Mouse (Mus musculus) kidney, embryonic 14.5 days (tissue): ENCODE measurements around the gene Wwox. TPM values are rescaled to one million over a fixed set of nuclear protein-coding genes. Genes with fewer than 3 reads are reported as not detected.

Experiments used
- ATAC-seq: fragments of 200-750 bp; cut with Nextera tagmentation; 2 replicates; pipeline ENCODE4 v1.8.0; 2017; ENCODE audit warnings: moderate number of reproducible peaks, mild to moderate bottlenecking, moderate TSS enrichment, moderate library complexity; ENCODE audit not compliant: low FRiP score, low TSS enrichment
- H3K27ac ChIP-seq: fragments of 300-500 bp; sonication (generic); 2 replicates; pipeline ENCODE4 v1.5.1; 2014; ENCODE audit warnings: low read depth, mild to moderate bottlenecking, low read length, moderate library complexity, mixed read lengths
- H3K27me3 ChIP-seq: fragments of 300-500 bp; sonication (generic); 2 replicates; pipeline ENCODE4 v1.6.1; 2014; ENCODE audit warnings: mild to moderate bottlenecking, low read length; ENCODE audit not compliant: control insufficient read depth, insufficient read depth
- H3K36me3 ChIP-seq: fragments of 300-500 bp; sonication (generic); 2 replicates; pipeline ENCODE4 v1.6.1; 2014; ENCODE audit warnings: low read length, mixed read lengths; ENCODE audit not compliant: control insufficient read depth, insufficient read depth
- H3K4me1 ChIP-seq: fragments of 300-500 bp; sonication (generic); 2 replicates; pipeline ENCODE4 v1.6.1; 2014; ENCODE audit warnings: low read length, mixed read lengths; ENCODE audit not compliant: control insufficient read depth, insufficient read depth
- H3K4me2 ChIP-seq: fragments of 300-500 bp; sonication (generic); replicated peaks from 2 replicates; pipeline ENCODE4 v1.6.1; 2014; ENCODE audit warnings: low read depth, mild to moderate bottlenecking, low read length
- H3K4me3 ChIP-seq: fragments of 300-500 bp; sonication (generic); 2 replicates; pipeline ENCODE4 v1.5.1; 2014; ENCODE audit warnings: mild to moderate bottlenecking, low read length
- H3K9ac ChIP-seq: fragments of 300-500 bp; sonication (generic); 2 replicates; pipeline ENCODE4 v1.6.1; 2014; ENCODE audit warnings: low read depth, mild to moderate bottlenecking, low read length, moderate library complexity
- H3K9me3 ChIP-seq: fragments of 300-500 bp; sonication (generic); 2 replicates; pipeline ENCODE4 v1.6.1; 2016; ENCODE audit warnings: low read length; ENCODE audit not compliant: control insufficient read depth
- WGBS: fragments of 180-500 bp; shearing (Covaris S2); extraction: QIAGEN DNeasy Blood & Tissue Kit; methylation state at CpG from one replicate; pipeline ENCODE4 v1.1.7; 2014; 5-methylcytosine and 5-hydroxymethylcytosine counted together
- polyA plus RNA-seq: library from polyadenylated mRNA; unstranded; fragments of >200 nt; fragmentation: Nextera tagmentation; extraction: Ambion mirVana; gene quantifications from 2 replicates; pipeline ENCODE4 v1.2.1, GENCODE M21; 2014

The Wwox gene
- polyA plus RNA-seq, result 12.9 and 17.0 TPM in 2 replicates

DNA sequence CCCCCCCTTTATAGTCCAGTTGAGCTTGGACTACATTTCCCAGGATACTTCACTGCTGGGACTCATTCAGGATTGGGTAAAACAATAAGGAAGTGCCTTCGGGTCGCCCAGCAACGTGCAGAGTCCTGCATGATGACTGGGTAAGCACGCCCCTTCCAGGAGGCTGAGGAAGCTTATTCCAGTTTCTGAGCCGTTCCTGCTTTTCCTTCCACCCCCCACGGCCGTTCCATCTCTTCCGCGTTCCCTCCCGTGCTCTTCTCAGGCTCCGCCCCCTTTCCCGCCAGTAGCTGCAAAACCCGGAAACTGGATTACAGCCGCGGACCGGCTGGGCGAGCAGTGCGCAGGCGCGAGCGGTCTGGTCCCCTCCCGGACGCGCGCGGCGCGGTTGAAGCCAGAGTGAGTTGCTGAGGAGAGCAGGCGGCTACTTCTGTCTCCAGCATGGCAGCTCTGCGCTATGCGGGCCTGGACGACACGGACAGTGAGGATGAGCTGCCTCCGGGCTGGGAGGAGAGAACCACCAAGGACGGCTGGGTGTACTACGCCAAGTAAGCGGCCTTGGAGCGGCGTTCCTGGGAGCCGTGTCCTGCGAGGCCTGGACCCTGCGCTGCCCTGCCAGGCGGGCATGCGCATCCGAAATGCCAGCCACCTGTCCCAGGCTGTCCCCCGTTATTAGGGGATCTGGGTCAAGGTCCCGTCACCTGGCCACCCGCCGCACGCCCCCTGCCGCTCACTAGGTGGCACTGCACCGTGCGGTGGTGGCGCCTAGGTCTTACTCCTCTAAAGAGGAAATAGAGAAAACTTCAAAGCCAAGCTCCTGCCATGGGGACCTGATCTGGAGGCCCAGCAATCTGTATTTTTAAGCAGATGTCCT, at the start of gene Wwox:
Gene Wwox, plus strand, starts transcription at position 322 of the 871 bp plus-strand sequence.
- Histone ChIP-seq H3K9me3 (no peaks in the 10 kb centered on the region), H3K4me1 (no peaks in the 10 kb centered on the region), H3K4me2 (peak within 1 kb of the TSS; percentile 82), H3K9ac (peak within 1 kb of the TSS; percentile 70), H3K36me3 (no peaks in the 10 kb centered on the region), H3K27me3 (no peaks in the 10 kb centered on the region), H3K27ac (peak within 1 kb of the TSS; percentile 52), H3K4me3 (peak within 1 kb of the TSS; percentile 70)
- ATAC-seq, result peak; percentile 97
- under 1% methylated on average over 54 of the region's 54 CpGs for WGBS

DNA sequence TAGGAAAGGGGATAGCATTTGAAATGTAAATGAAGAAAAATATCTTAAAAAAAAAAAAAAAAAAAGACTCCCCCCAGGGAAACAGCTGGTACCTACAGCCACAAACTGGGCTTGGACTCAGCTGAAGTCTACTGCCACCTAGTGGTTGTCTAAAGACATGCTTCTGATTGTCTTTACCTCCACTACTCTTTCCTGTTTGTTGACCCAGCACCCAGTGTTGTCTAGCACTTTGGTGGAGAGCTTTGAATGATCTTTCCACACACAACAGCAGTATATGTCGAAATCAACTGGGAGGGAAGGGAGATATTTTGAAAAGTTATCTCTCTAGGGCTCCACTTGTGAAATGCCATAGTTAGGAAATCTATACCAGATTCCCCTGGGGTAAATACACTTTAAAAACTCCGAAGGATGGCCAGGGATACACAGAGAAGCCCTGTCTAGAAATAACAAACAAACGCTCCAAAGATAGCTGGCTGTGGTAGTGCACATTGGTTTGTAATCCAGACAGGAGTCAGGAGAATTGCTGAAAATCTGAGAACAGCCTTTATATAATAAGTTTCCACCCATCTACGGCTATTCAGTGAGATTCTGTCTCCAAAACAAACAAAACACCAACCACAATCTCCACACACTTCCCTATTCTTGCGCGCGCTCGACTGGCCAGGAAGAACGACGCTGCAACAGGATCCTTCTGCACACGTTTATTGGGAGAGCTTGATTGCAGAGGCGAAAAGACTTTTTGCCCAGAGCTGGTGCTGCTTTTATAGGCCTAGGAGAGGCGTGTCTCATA, 48.8 kb upstream of the Wwox start:
- no peaks in the 10 kb centered on the region for H3K27me3 ChIP-seq
- no peaks in the 10 kb centered on the region for H3K36me3 ChIP-seq
- H3K4me3 ChIP-seq, result no peak overlapping the region
- no peak overlapping the region for H3K4me2 ChIP-seq
- no peak for ATAC-seq
- H3K4me1 ChIP-seq, result no peaks in the 10 kb centered on the region
- no peak overlapping the region for H3K9ac ChIP-seq
- no peak overlapping the region for H3K27ac ChIP-seq
- no peaks in the 10 kb centered on the region for H3K9me3 ChIP-seq
- 76% methylated on average over 11 of the region's 13 CpGs for WGBS

- H3K9ac ChIP-seq, result no peak overlapping the region
- ATAC-seq, result no peak
- H3K27me3 ChIP-seq, result no peaks in the 10 kb centered on the region
- H3K4me2 ChIP-seq, result no peak overlapping the region
- H3K4me1 ChIP-seq, result no peaks in the 10 kb centered on the region
- H3K9me3 ChIP-seq, result no peaks in the 10 kb centered on the region
- no peak overlapping the region for H3K4me3 ChIP-seq
- no peak overlapping the region for H3K27ac ChIP-seq
- 94% methylated on average over 5 of the region's 5 CpGs for WGBS
- H3K36me3 ChIP-seq, result no peaks in the 10 kb centered on the region
These were observed 41.1 kb upstream of the Wwox start for GRCm38 (mm10) chr8:114398326-114398725.

- H3K4me2 ChIP-seq, result no peak overlapping the region
- no peaks in the 10 kb centered on the region for H3K4me1 ChIP-seq
- H3K27me3 ChIP-seq, result no peaks in the 10 kb centered on the region
- H3K4me3 ChIP-seq, result no peak overlapping the region
- H3K9ac ChIP-seq, result no peak overlapping the region
- no peaks in the 10 kb centered on the region for H3K9me3 ChIP-seq
- no peak overlapping the region for H3K27ac ChIP-seq
- WGBS, result 90% methylated on average over 5 of the region's 5 CpGs
- H3K36me3 ChIP-seq, result no peaks in the 10 kb centered on the region
- no peak for ATAC-seq
These were observed 40.2 kb upstream of the Wwox start for GRCm38 (mm10) chr8:114399273-114399672.

DNA sequence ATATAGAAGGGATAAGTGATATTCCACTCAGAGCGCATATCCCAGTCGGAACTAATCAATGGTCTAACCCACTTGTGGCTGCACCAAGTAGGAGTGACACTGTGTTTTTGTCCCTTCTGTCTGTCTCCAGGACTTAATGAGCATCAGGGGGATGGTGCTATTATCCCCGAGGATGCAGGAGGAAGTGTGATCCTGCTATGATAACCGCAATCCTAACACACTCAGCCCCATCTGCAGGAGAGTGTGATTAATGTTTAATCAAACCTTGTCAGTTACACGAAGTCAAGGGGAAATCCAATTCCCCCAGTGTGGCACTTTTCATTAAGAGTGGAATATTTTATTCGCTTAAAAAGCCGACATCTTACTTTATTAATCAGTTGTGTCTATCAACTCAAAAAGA, 37.8 kb upstream of the Wwox start:
- WGBS, result 64% methylated on average over 7 of the region's 7 CpGs
- ATAC-seq, result no peak
- Histone ChIP-seq H3K27me3 (no peaks in the 10 kb centered on the region), H3K9ac (no peak overlapping the region), H3K4me2 (no peak overlapping the region), H3K27ac (no peak overlapping the region), H3K4me3 (no peak overlapping the region), H3K36me3 (no peaks in the 10 kb centered on the region), H3K9me3 (no peaks in the 10 kb centered on the region), H3K4me1 (no peaks in the 10 kb centered on the region)

GRCm38 (mm10) chr8:114411421-114411820, 28.0 kb upstream of the Wwox start:
- ATAC-seq, result no peak
- Histone ChIP-seq H3K27me3 (no peaks in the 10 kb centered on the region), H3K4me1 (no peaks in the 10 kb centered on the region), H3K27ac (no peak overlapping the region), H3K9ac (no peak overlapping the region), H3K4me2 (no peak overlapping the region), H3K9me3 (no peaks in the 10 kb centered on the region), H3K4me3 (no peak overlapping the region), H3K36me3 (no peaks in the 10 kb centered on the region)
- WGBS, result 70% methylated on average over 3 of the region's 3 CpGs

GRCm38 (mm10) chr8:114417786-114418185, 21.7 kb upstream of the Wwox start, which contains the start of gene Clec3a:
Gene Clec3a (plus strand): TSS chr8:114418086.
- H3K4me1 ChIP-seq, result no peaks in the 10 kb centered on the region
- no peaks in the 10 kb centered on the region for H3K9me3 ChIP-seq
- H3K27ac ChIP-seq, result no peak within 1 kb of the TSS
- H3K4me2 ChIP-seq, result no peak within 1 kb of the TSS
- H3K4me3 ChIP-seq, result no peak within 1 kb of the TSS
- H3K36me3 ChIP-seq, result no peaks in the 10 kb centered on the region
- no peak within 1 kb of the TSS for H3K9ac ChIP-seq
- no peaks in the 10 kb centered on the region for H3K27me3 ChIP-seq
- ATAC-seq, result no peak
- WGBS, result 74% methylated on average over 8 of the region's 8 CpGs

DNA sequence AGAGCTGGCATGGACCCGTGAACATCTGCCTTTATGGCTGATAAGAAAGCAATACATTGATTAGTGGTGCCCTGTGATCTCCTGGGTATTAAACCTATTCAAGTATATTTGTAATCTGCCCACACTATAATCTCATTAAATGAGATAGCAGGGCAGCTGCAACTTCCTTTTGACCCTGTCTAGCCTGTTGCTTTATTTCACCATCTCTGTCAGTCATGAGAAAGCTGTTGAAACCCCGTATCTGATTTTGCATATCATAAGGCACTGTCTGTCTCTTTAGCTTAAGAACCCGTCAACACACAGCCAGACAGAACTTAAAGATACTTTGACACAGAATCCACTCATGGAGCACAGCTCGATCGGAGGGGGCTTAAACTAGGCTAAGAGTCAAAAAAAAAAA, 21.0 kb upstream of the Wwox start:
- ATAC-seq, result no peak
- Histone ChIP-seq H3K9me3 (no peaks in the 10 kb centered on the region), H3K36me3 (no peaks in the 10 kb centered on the region), H3K27ac (no peak overlapping the region), H3K4me1 (no peaks in the 10 kb centered on the region), H3K4me3 (no peak overlapping the region), H3K9ac (no peak overlapping the region), H3K4me2 (no peak overlapping the region), H3K27me3 (no peaks in the 10 kb centered on the region)
- WGBS, result 78% methylated on average over 5 of the region's 5 CpGs

DNA sequence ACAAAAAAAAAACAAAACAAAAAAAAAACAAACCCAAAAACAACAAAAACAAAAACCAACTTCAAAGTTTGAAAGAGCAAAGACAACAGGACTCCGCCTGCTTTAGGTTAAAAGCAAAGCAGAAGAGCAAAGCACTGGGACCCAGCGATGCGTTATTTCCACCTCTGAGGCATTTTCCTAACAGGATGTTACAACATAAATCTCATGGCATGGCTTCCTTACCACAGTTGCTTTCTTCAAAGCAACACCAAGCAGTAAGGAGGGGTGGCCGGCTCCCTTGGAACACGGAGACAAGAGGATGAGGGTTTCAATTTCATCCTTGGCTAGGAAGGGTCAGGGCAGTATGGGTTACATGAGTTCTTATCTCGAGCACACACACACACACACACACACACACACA, 20.6 kb upstream of the Wwox start:
- no peaks in the 10 kb centered on the region for H3K9me3 ChIP-seq
- WGBS, result 24% methylated on average over 6 of the region's 6 CpGs

More for the DNA sequence above, 20.6 kb upstream of the Wwox start:
- no peak overlapping the region for H3K4me3 ChIP-seq
- no peak overlapping the region for H3K4me2 ChIP-seq
- H3K4me1 ChIP-seq, result no peaks in the 10 kb centered on the region
- no peak overlapping the region for H3K9ac ChIP-seq
- ATAC-seq, result no peak
- H3K27ac ChIP-seq, result no peak overlapping the region
- H3K27me3 ChIP-seq, result no peaks in the 10 kb centered on the region
- no peaks in the 10 kb centered on the region for H3K36me3 ChIP-seq
